Mouse (Mus musculus) heart, adult 9 months (tissue): ENCODE results near the gene Scaf4.

Source experiments
- DNase-seq, 2 experiments: peaks; one replicate each; pipeline ENCODE4 v3.0.0; 2022; ENCODE audit warnings: low spot score in 2 of 2

Scaf4 gene

DNA sequence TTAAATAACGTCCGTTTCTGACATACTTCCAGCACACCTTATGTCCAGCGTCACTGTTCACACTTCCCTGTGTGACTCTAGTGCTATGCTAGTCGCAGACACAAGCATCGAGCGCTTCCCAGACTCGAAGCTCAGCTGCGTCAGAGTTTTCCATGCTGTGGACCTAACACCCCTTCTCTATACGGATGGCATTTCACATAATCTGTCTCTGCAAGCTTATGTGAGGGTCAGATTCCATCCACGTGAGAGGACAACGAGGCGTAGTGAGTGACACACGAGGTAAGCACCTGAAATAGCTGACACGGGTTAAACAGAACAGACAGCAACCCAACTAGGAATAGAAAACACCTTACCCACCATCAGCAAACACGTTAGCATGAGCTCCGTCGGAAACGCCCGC is 82.2 kb downstream of the Scaf4 start:
- DNase-seq, result no peak

DNA sequence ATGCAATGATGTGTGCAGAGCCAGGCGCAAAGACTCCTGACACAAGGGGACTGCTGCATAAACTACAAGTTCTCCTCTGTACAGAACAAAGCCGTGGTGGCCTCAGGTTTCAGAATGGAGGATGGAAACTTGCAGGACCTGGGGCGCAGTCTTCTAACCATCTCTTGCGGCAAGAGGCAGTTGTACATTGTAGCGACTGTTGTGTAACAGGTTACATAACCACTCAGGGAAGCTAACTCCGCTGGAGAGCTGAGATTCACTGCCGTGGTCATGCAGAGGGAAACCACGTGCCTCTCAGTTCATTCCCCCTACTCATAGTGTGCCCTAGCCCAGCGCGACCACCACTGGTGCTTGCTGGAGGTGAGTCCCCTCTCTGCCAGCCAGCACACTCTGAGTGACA is 85.1 kb downstream of the Scaf4 start:
- peak in 1 of 2 experiments; percentile 8 for DNase-seq

- no peak for DNase-seq
These were observed 85.7 kb downstream of the Scaf4 start for GRCm38 (mm10) chr16:90198626-90199025.

GRCm38 (mm10) chr16:90197337-90197973 is 86.8 kb downstream of the Scaf4 start:
- peak; percentile 78 to 80 for DNase-seq

GRCm38 (mm10) chr16:90196688-90197240 is 87.5 kb downstream of the Scaf4 start:
- DNase-seq, result no peak

- no peak for DNase-seq
These were observed 90.6 kb downstream of the Scaf4 start for GRCm38 (mm10) chr16:90193719-90194118.

DNA sequence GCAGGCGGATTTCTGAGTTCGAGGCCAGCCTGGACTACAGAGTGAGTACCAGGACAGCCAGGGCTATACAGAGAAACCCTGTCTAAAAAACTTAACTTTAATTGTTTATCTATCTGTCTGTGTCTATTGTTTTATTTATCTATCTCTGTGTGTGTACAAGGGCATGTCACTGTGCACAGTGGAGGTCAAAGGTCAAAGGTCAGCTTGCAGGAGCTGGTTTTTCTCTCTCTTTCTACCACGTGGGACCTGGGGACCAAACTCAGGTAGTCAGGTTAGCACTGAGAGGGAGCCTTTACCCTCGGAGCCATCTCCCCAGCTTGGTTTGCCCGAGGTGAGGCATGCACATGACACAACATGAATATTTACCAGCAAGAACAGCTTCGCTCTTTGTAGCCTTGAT is 93.0 kb downstream of the Scaf4 start:
- DNase-seq, result no peak

GRCm38 (mm10) chr16:90187453-90187852 is 96.8 kb downstream of the Scaf4 start:
- peak; percentile 30 to 37 for DNase-seq

- DNase-seq, result peak; percentile 52 to 69
These were observed 98.2 kb downstream of the Scaf4 start for GRCm38 (mm10) chr16:90185928-90186588.

- DNase-seq, result no peak
These were observed 100.2 kb downstream of the Scaf4 start for GRCm38 (mm10) chr16:90184135-90184534.

DNA sequence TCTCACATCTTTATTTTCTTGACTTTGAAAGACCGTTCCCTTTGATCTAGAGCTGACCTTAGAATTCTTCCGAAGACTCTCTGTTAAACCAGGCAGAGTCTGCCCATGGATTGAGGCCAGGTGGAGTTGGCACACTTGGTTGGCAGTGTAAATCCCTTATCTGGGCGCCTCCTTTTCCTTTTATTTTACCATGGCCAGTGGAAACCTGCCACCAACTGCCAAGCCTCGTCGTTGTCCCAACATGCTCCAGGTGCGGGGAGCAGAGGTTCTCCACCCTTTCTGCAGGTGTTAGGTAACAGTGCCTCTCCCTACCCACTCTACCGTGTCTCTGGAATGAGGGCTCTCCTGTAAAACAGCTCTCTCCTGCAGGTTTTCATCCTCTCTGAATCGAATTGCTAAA is 102.6 kb downstream of the Scaf4 start:
- DNase-seq, result no peak

DNA sequence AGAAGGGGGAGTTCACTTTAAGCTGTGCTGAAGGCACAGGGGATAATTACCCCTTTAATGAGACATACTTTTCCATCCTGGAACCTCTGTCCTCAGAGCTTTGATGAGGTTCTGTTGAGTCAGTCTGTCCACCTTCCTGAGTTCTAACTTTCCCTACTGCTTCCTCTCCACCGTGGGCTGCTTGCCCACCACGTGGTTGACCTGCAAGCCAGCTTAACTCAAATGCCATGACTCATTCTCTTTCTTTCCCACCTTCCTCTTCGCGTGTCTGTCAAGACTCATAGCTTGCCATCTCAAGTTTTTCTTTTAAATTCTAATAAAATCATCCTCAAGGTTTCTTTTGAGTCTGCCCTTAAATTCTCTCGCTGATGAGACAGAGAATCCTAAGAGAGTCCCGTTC is 103.3 kb downstream of the Scaf4 start:
- DNase-seq, result no peak

- no peak for DNase-seq
These were observed 104.4 kb downstream of the Scaf4 start for GRCm38 (mm10) chr16:90179892-90180291.

GRCm38 (mm10) chr16:90178404-90178803 is 105.9 kb downstream of the Scaf4 start:
- no peak for DNase-seq

- DNase-seq, result peak in 1 of 2 experiments; percentile 56
These were observed 106.9 kb downstream of the Scaf4 start for GRCm38 (mm10) chr16:90177425-90177824.

GRCm38 (mm10) chr16:90176472-90176871 is 107.8 kb downstream of the Scaf4 start:
- DNase-seq, result no peak
